Mouse (Mus musculus) brain, embryonic 14.5 days (tissue): Measurements from ENCODE around the gene Vstm2l. TPM values are rescaled to one million over a fixed set of nuclear protein-coding genes. Genes with fewer than 3 reads are reported as not detected.

Source experiments
- DNase-seq: peaks from one replicate; pipeline ENCODE4 v3.0.0-alpha.2; 2011; ENCODE audit warnings: low read depth
- CTCF ChIP-seq: fragments of 200-500 bp; IDR thresholded peaks from 2 replicates; pipeline ENCODE4 v1.5.1; 2012; ENCODE audit warnings: inconsistent platforms, mild to moderate bottlenecking, moderate library complexity, borderline replicate concordance; ENCODE audit not compliant: insufficient read depth, insufficient read length; ENCODE audit errors: extremely low read depth
- POLR2A ChIP-seq: fragments of 200-500 bp; IDR thresholded peaks from 2 replicates; pipeline ENCODE4 v1.6.1; 2012; ENCODE audit warnings: mild to moderate bottlenecking, inconsistent platforms, borderline replicate concordance; ENCODE audit not compliant: poor library complexity, insufficient read depth, insufficient read length, severe bottlenecking; ENCODE audit errors: extremely low read depth
- polyA plus RNA-seq: library from polyadenylated mRNA; depleted of rRNA; stranded (reverse); fragments of >200 nt; gene quantifications from 2 replicates; pipeline ENCODE4 v1.2.3, GENCODE M21; 2012

Vstm2l gene
- polyA plus RNA-seq, 1 experiment, result 126 TPM

DNA sequence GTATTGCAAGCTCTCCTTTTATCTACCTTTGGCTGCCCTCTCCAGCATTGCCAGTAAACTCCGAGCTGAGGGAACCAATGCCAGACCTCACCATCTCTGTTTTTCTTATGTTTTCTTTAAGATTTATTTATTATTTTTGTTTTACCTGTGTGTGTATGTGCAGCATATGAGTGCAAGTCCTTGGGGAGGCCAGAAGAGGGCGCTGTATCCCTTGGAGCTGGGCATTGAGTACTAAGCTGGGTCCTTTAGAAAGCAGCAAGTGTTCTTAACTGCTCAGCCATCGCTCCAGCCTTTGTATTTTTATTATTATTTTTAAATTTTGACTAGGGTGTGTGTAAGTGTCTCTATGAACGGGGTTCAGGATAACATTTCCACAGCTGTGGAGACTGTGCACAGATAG is 22.2 kb downstream of the Vstm2l start:
- DNase-seq, result no peak
- TF ChIP-seq CTCF (peak; percentile 10; the same call in 1 of the 2 replicates), POLR2A (no peak)

DNA sequence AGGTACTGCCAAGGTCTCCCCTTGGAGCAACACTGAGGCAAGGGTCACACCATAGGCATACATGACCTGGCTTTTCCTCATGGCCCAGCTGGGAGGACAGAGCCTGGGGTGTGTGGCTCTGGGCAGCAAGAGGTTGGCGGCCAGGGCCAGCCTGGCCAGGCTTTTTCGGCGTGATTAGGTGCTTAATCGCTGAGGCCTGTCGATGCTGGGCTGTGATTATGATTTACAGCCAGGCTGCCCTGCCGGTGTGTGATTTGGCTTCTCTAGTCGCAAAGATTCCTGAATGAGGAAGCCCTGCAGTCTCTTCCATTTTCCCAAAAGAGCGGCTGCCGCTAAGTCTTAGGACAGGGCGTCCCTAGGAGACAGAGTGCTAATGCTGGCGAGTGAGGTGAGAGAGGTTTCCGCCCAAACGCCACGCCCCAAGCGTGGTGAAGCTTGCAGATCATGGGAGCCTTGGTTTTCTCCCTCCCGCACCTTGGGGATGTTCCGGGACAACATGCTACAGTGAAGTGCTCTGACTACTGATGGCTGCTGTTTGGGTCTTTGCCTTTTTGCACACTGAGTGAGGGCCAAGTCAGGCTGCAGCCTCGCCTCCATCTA is 26.2 kb downstream of the Vstm2l start:
- no peak for DNase-seq
- TF ChIP-seq POLR2A, result no peak
- no peak for TF ChIP-seq CTCF

DNA sequence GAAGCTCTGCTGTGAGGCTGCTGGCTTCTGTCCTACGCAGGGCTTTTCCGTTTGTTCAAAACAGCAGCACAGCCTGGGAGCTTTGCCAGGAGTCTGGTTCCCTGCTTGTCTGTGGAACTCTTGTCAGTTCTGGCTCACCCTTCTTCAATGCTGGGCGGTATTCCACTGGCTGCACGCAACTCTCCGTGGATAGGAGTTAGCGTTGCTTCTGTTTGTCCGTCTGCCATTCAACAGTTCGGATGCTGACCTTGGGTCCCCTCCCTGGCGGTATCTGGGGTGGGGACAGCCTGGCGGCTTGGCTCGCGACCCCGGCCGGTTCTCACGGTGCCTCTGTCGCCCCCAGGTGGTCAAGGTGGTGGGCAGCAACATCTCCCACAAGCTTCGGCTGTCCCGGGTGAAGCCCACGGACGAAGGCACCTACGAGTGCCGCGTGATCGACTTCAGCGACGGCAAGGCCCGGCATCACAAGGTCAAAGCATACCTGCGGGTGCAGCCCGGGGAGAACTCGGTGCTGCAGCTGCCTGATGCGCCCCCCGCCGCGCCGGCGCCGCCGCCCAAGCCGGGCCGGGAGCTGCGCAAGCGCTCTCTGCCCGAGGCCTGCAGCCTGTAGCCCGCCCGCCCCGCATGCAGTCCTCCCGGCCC is 29.2 kb downstream of the Vstm2l start:
- TF ChIP-seq CTCF (peak; percentile 84), POLR2A (no peak)
- DNase-seq, result peak; percentile 95

DNA sequence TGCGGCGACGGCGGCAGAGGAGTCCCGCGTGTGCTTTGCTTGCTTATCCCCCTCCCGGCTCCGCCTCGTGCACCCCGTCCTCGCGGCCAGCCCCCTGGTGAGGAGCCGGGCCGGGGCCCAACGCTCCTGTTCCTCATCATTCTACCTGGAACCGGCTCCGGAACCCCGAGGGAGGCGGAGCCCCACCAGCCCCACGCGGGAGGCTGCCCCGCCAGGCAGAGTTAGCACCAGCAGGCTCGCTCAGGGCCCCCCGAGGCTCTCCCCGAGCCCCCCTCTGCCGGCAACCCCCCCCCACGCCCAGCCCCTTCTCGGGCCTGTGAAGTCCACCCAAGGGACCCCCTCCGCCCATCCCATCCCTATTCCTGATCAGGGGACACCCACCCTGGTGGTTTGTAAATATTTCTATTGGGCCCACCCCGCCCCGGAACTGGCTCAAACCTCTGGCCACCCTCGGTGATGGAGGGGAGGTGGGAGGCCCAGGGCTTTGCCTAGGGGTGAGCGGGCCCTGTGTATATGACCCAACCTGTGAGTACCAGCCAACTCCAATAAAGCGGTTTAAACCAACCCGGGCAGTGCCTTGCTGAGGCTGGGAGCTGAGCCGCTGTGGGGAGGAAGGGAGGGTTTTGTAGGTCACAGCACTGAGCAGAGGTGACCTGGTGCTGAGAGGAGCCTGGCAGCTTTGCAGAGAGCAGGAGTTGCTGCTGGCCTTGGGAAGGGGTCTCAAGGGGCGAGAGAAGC is 29.9 kb downstream of the Vstm2l start:
- TF ChIP-seq CTCF, result no peak
- TF ChIP-seq POLR2A, result peak; percentile 22; the same call in 1 of the 2 replicates
- no peak for DNase-seq

DNA sequence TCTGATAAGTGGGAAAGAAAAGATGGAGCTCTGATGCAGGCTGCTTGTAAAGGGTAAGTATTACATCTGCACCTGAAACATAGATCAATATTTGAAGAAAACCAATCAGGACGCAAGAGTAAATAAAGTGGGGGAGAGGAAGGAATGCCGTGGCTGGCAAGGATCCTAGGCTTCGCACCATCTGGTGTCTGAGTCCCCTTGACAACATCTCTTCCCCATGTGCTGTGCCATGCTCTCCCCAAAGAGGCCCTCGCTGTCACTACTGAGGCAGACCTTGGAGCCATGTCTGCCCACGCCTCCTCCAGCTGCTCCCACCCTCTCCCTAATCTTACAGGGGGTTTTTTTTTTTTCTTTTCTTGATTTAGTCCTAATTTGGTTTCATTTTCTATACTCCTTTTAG is 39.5 kb downstream of the Vstm2l start:
- DNase-seq, result peak; percentile 79
- no peak for TF ChIP-seq CTCF
- TF ChIP-seq POLR2A, result no peak

DNA sequence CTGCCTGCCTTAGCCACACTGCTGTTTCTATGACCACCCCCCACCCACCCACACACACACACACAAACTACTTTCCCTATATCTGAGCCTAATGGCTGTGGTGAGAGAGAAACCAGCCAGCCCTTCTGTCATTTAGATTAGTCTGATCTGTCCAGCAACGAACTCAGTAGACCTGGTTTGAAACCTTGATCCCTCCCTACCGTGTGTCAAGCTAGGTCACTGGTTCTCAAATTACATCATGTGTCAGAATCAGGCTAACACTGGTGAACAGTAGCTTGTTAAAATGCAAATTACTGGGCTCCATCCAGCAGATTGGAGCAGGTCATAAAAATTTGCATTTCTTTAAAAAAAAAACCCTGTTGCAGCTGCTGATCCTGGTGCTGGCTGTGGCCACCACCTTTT is 43.3 kb downstream of the Vstm2l start:
- TF ChIP-seq POLR2A (no peak), CTCF (no peak)
- DNase-seq, result peak; percentile 50

DNA sequence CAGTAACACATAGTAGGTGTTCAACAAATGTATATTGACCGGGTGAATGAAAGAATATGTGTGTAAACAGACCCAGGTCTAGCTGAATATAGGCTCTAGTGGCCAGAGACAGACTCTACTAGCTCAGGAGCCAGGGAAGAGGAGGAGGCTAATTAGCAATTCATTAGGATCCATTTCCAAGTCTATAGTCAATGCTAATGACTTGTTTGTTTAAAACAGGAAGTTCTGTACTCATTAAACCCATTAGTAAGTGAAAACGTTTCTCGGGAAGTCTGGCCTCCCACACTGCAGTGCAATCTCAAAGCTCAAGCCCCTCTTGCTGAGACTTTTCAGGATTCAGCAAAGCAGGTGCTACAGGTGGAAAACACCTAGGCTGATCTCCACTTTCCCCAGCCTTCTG is 53.4 kb downstream of the Vstm2l start:
- peak; percentile 59 for DNase-seq
- TF ChIP-seq CTCF (no peak), POLR2A (no peak)

DNA sequence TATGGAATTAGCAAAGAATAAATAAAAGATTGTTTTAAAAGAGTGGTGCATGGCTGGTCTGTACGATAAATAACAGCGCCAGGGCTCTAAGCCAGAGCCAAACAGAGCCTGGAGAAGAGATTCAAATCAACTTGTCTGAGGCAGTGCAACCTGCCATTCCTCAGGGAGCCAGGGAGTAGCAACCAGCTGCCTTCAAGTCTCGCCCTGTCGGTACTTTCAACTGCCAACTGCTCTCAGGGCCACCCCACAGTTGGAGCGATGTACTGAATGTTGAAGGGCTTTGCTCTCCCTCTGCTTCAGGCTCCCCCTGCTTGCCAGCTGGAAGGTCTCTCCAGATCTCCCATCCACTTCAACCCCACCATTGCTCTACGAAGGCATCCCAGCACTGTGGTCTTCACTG is 55.7 kb downstream of the Vstm2l start:
- no peak for TF ChIP-seq CTCF
- TF ChIP-seq POLR2A, result no peak
- peak; percentile 74 for DNase-seq

DNA sequence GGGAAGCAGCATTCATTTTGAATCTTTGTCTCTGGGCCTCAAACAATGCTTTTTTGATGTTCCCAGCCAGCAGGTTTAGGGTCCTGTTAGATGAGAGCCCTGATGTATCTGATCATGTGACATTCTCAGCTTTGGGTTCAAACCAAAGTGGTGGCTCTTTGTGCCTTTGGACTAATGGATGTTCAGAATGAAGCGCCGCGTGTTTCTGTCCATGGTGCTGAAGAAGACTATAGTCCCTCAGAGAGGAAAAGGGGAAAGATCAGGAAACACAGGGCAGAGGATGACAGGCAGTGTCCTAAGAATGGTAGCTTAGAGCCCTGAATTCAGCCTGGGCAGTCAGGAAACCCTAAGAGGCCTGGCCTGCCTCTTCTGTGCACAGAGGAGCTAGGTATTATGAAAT is 56.2 kb downstream of the Vstm2l start:
- no peak for DNase-seq

DNA sequence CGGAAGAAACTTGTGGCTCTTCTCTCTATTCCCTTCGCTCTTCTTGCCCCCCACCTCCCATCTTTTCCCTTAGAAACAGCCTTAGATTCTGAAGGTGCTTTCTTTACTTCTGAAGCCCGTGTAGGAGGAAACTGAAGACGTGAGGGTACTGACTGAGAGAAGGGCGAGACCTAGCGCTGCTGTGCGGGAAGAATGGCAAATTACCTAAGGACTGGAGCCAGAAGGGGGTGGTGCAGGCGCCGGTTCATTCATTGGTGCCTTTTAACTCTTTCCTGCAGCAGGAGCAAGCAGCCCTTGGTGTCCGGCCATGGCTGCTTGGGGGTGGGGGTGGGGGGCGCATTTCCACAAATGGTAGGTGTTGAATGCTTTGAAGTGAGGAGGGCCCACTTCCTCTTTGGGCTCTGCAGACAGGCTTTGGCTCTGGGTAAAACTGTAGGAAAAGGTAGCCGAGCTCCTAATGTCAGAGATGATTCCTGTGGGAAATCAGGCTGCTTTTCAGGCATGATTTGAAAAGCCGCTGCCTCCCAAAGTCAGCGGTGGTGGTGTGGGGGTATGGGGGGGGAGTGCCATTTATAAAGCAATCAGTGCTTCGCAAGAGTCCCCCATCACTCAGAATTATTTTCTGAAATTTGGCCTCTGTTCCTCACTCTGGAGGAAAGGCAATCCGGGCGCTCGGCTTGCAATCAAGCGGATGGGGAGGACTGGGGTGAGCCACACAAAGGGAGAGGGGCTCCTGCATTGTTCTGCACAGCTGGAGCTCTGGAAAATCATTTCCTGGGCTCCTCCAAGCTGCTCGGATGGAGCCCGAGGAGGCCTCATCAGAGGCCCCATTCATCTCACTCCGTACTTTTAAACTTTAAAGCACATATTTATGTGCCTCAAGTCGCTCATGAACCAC is 60.4 kb downstream of the Vstm2l start:
- TF ChIP-seq POLR2A (no peak), CTCF (no peak)
- DNase-seq, result peak; percentile 79

More for the DNA sequence above, 56.2 kb downstream of the Vstm2l start:
- TF ChIP-seq POLR2A (no peak), CTCF (no peak)

DNA sequence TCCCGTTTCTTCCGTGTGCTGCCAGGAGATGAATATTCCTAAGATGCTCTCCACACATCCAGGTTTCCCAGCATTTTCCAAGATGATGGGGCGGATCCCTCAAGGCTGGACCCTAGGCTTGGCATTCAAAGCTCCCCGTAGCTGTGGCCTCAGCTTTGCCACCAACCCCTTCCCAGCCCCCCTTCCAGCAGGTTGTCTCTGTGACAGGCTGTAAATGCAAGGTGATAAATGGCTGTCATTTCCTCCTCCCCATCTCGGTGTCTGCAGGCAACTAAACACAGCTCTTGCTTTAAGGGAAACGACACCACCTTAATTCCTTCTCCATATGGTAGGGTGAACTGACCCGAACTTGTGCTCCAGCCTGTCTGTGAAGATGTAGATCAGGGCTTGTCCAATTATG is 61.1 kb downstream of the Vstm2l start:
- peak; percentile 54 for DNase-seq
- TF ChIP-seq CTCF (no peak), POLR2A (no peak)
